Mouse (Mus musculus) lung, adult 2 months (tissue): ENCODE data around the gene Zc3h10. TPM values are rescaled to one million over a fixed set of nuclear protein-coding genes. Genes with fewer than 3 reads are reported as not detected.

Experiments used
- DNase-seq: peaks from one replicate; pipeline ENCODE4 v3.0.0; 2022
- H3K4me1 ChIP-seq: fragments of 200-500 bp; 2 replicates; pipeline ENCODE4 v1.6.1; 2011; ENCODE audit warnings: low read length; ENCODE audit not compliant: control insufficient read depth, insufficient read depth
- H3K4me3 ChIP-seq: fragments of 200-500 bp; replicated peaks from 2 replicates; pipeline ENCODE3; 2011; ENCODE audit warnings: low read depth, mild to moderate bottlenecking, control low read depth, low read length; ENCODE audit errors: extremely low read depth
- CTCF ChIP-seq: fragments of 200-500 bp; IDR thresholded peaks from 2 replicates; pipeline ENCODE4 v1.5.1; 2011; ENCODE audit warnings: mild to moderate bottlenecking, low read length, control low read depth; ENCODE audit not compliant: insufficient read depth
- POLR2A ChIP-seq: fragments of 200-500 bp; IDR thresholded peaks from 2 replicates; pipeline ENCODE4 v1.6.1; 2011; ENCODE audit warnings: low read depth, mild to moderate bottlenecking, control low read depth, low read length, borderline replicate concordance; ENCODE audit errors: extremely low read depth
- WGBS: fragments of 180-500 bp; shearing (Covaris S2); methylation state at CpG from one replicate; pipeline ENCODE4 v1.1.7; 2018; 5-methylcytosine and 5-hydroxymethylcytosine counted together
- polyA plus RNA-seq: library from polyadenylated mRNA; depleted of rRNA; stranded (reverse); fragments of >200 nt; gene quantifications from 2 replicates; pipeline ENCODE4 v1.2.3, GENCODE M21; 2012

Zc3h10 gene
- polyA plus RNA-seq, 1 experiment: 13.2 TPM

DNA sequence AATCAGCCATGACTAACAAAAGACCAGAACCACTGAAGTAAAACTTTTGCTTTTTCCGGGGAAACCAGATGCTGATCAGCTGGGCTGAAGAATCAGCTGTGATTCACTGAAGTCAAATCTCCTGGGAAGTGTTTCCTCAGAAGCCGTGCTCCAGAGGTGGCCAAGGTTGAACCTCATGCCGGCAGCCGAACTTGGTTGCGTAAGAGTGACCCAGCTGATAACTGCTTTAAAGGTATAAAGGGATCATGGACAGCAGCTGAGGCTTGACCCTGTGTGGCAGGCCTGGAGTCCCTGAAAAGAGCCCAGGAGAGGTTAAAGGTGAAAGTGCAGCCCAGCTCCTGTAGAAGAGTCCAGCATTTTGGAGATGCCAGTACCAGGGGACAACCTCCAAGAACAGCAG, 45.2 kb downstream of the Zc3h10 start:
- DNase-seq: no peak
- TF ChIP-seq POLR2A (no peak), CTCF (no peak)
- H3K4me1 ChIP-seq: peaks cover 17% of the 10 kb centered on the region
- WGBS: 53% methylated on average over 5 of the region's 5 CpGs
- H3K4me3 ChIP-seq: no peak overlapping the region

DNA sequence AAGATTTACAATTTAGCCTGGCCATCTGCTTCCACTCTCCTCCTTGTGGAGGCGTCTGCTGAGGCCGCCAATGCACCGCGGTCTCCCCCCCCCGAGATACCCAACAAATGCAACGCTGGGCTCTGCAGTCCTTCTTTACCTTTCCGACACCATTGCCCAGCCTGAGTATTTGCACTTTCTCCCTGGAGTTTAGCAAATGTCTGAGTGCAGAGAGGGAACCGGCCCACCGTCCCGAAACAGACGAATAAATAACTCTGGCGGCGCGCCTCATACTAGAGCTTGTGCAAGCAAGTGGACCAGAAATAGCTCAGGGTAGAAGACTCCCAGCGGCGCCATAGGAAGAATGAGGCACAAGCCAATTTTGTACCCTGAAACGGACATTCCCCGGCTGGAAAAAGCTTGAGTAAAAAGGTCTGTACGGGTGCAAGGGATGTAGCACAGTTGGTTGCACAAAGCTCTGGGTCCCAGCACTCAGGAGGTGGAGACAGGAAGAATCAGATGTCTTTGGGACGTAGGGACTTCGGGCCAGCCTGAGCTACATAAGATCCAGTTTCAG, 48.4 kb downstream of the Zc3h10 start:
- H3K4me1 ChIP-seq: peaks cover 14% of the 10 kb centered on the region
- peak overlapping the region; percentile 84 for H3K4me3 ChIP-seq
- DNase-seq: peak; percentile 73
- TF ChIP-seq POLR2A (peak; percentile 28; the same call in 1 of the 2 replicates), CTCF (no peak)
- WGBS: under 1% methylated on average over 21 of the region's 21 CpGs

DNA sequence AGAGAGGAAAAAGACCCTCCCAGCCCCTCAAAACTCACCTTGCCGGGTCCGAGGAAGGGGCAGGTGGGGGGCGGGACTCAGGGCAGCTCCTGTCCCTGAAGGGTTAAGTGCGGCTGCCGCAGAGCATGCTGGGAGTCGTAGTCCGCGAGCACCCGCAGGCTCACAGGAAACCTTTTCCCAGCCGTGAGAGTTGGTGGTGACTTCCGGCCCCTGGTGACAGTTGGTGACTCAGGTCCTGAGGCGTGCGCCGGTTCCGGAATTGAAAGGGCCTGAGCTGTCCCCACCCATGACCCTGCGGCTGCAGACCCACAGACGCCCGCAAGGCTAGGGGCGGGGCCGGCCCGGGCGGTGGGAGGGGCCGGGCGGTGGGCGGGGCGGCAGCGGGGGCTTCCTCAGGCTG, 49.0 kb downstream of the Zc3h10 start, which contains the start of gene Myl6b:
Gene Myl6b, minus strand, starts transcription at position 96 of the 400 bp plus-strand sequence.
- WGBS: under 1% methylated on average over 26 of the region's 27 CpGs
- no peak for TF ChIP-seq CTCF
- peak; percentile 34; the same call in 1 of the 2 replicates for TF ChIP-seq POLR2A
- Histone ChIP-seq H3K4me1 (peaks cover 10% of the 10 kb centered on the region), H3K4me3 (peak within 1 kb of the TSS; percentile 84)
- DNase-seq: peak; percentile 95

DNA sequence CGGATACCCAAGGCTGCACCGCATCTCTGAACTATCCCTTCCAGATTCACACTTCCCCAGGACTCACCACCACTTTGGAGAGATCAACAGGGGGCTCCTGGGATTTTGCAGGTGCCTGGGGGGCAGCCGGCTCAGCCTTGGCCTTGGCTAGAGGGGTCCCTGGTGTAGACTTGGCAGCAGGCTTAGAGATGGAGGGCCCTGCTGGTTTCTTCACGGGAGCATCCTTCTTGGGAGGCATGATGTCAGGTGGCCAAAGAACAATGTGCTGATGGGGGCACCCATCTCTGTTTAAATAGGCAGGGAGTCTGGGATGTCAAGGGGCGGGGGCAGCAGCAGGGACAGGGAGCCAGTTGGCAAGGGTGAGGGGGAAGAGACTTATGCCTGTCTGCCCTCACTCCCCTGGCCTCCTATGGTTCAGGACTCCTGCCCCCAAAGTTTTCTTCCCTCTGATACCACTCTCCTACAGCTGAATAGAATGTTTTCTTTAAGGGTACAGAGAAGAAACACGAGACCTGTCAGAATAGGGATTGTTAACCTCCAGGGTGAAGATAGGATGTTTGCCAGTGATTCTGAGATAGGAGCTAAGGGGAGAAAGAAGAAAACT, 50.3 kb downstream of the Zc3h10 start:
- Histone ChIP-seq H3K4me1 (peaks cover 6% of the 10 kb centered on the region; the same call in 1 of the 2 replicates), H3K4me3 (no peak overlapping the region)
- 42% methylated on average over 6 of the region's 6 CpGs for WGBS
- no peak for DNase-seq
- no peak for TF ChIP-seq POLR2A
- no peak for TF ChIP-seq CTCF

DNA sequence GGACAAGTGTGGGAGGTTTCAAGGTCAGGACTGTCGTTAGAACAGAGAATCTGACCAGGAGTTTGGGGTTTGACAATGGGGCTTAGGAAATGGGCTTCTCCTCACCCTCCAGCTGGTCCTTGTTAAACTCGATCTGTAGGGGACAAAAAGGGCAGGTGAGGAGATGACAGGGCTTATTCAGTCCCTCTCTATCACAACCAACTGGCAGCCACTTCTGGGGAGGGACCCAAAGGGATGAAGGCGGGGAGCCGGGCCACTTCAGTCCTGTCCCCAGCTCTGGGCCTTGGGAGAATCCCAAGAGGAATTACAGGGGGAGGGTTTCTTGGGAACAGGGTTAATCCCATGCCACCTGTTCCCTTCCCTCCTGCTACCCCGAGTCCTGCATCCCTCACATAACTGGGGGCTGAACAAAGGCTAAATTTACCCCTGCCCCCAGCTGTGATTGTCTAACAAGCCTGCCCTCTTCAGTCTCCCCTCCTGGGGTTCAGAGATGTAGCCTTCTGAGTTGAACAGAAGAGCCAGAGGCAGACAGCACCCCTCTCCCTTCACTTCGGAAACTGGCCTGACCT, 51.0 kb downstream of the Zc3h10 start:
- Histone ChIP-seq H3K4me3 (no peak overlapping the region), H3K4me1 (peaks cover 9% of the 10 kb centered on the region)
- WGBS: 50% methylated on average over 6 of the region's 6 CpGs
- DNase-seq: peak; percentile 4
- no peak for TF ChIP-seq CTCF
- TF ChIP-seq POLR2A: no peak

DNA sequence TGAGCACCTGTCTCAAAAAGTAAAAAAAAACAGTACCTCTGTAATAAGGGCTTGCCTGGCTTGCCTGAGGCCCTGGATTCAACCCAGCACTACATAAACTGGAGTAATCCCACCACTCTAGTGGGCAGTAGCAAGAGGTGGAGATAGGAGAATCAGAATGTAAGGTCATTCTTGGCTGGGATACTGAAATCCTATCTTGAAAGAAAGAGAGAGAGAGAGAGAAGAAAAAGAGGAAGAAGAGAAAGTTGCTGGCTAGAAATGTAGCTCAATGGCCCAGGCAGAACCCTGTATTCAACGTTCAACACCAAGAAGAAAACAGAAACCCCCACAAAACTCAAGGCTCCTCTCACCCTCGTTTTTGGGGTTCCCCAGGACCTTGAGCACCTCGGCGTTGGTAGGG, 51.7 kb downstream of the Zc3h10 start:
- no peak for DNase-seq
- no peak for TF ChIP-seq POLR2A
- TF ChIP-seq CTCF: no peak
- H3K4me1 ChIP-seq: peaks cover 15% of the 10 kb centered on the region
- 73% methylated on average over 4 of the region's 4 CpGs for WGBS
- no peak overlapping the region for H3K4me3 ChIP-seq

DNA sequence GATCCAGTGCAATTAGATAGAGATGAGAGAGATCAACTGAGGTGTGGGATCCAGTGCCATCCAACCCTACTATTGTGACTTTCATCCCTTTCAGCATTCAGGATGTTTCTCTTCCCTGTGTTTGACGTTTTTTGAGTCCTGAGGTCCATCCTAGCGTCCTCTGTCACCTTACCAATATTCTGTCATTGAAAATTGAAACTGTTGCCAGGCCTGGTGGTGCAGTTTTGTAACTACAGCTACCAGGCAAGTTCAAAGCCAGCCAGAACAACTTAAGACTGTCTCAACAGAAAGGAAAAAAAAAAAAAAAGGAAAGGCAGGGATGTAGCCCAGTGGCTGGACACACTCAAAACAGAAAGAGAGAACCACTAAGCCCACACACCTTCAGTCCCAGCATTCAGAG, 52.3 kb downstream of the Zc3h10 start:
- Histone ChIP-seq H3K4me1 (peaks cover 16% of the 10 kb centered on the region), H3K4me3 (no peak overlapping the region)
- 57% methylated on average over 2 of the region's 2 CpGs for WGBS
- TF ChIP-seq POLR2A: no peak
- TF ChIP-seq CTCF: no peak
- no peak for DNase-seq

DNA sequence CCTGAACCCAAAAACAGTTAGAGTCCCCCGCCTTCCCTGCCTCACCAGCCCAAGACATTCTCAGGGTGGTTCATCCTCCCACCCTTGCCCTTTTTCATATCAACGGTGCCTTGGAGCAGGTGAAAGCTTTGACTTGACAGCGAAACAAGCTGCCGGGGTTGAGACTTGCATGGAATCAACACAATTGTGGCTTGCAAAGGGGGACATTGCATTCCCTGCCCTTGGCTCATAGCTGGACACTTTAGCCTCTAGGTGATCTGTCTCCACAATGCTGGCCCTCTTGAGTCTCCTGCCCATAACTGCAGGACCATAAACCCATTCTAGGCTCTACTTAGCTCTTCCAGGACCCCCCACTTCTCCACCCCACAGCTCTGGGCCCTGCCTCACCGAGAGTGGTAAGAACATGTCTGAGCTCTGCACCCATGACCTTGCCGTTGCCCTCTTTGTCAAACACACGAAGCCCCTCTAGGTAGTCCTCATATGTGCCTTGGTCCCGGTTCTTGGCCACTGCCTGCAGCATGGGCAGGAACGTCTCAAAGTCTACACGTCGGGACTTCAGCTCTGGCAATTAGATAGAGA, 52.8 kb downstream of the Zc3h10 start:
- TF ChIP-seq CTCF: no peak
- TF ChIP-seq POLR2A: 0 out of 2 replicates have a peak, but pooled peaks have one; percentile 9
- Histone ChIP-seq H3K4me3 (peak overlapping the region; percentile 71), H3K4me1 (peaks cover 16% of the 10 kb centered on the region)
- WGBS: 38% methylated on average over 11 of the region's 11 CpGs
- peak; percentile 19 for DNase-seq
